Mouse (Mus musculus): ENCODE measurements around the gene C1qa.
A peak's percentile ranks its signal among the peaks of the same experiment; 100 is the strongest.

The C1qa gene

DNA sequence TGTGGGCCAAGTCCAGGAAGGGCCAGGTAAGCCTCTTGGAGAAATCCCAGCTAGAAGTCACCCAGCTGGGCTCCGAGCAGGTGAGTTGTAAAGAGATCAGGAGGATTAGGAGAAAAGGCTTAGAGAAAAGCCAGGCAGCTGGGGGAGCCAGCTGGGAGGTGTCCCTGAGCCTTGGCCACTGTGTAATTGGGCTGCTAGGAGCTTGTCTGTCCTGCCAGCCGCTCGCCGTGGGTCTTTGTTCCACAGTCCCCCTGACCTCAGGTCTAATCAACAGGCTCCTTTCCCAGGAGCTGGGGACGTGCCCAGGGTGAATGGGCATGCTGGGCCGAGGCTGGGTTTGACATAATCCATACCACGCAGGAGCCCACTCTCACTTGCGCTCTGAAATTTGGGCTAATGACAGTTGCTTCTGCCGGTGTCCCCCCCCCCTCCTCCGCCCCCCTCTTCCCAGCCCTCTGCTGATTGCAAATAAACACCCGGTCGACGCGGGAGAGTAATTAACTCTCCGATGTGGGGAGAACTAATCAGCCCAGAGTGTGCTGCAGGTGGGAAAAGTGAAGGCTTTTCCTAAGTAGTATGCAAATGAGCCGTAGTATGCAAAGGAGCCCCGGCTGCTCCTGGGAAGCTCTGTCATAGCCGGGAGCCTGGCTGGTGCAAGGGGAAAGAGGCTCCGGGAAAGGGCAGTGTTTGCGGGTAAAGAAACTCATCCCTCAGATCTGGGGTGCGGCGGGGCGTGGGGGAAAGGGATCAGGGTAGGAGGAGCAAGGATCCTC lies 6.3 kb upstream of the C1qa start:
- DNase-seq (ENCODE audit: low read depth, low spot score), result no peak

DNA sequence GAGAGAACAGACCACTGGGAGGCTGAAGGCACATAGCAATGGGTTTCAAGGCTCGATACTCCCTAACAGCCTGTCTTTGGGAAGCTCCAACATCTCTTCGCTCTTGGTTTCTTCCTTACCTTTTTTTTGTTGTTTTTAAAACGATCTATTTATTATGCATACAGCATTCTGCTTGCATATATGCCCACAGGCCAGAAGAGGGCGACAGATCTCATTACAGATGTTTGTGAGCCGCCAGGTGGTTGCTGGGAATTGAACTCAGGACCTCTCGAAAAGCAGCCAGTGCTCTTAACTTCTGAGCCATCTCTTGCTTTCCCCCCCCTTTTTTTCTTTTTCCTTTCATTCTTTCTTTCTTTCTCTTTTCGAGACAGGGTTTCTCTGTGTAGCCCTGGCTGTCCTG lies 551 bp upstream of the C1qa start:
- DNase-seq (ENCODE audit: low read depth, low spot score), result no peak

DNA sequence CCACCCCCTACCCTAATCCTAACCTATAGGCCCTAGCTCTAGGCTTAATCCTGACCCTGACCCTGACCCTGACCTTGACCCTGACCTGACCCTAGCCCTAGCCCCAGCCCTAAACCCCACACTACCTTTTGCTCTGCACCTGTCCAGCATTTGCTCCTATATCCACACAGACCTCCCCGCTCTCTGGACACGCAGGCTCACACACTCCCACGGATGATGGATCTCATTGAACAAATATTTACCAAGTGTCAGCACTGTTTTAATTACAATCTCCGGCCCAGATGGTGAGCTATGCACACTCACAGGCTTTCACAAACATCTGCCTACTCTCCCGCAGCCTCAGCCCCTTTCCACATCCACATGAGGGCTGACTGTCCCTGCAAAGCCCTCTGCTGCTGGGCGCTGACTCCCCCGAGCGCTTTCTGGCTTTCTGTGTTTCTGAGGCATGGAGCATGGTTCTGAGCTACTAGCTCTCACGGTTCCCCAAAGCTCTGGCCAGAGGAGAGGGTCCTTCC lies 462 bp downstream of the C1qa start:
- DNase-seq (ENCODE audit: low read depth, low spot score), result no peak

DNA sequence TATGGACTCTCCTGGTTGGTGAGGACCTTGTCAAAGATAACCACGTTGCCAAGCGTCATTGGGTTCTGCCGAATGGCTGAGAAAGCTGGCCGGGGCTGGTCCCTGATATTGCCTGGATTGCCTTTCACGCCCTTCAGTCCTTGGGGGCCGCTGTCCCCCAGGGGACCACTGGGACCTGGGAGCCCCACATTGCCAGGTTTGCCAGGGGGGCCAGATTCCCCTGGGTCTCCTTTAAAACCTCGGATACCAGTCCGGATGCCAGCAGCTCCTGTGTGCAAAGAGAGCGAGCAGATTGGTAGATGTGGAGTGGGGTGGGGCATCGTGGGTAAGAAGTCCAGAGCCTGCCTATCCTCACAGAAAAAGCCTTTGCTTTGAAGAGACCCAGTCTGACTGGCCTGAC lies 2.1 kb downstream of the C1qa start:
- no peak for DNase-seq (ENCODE audit: low read depth, low spot score)

DNA sequence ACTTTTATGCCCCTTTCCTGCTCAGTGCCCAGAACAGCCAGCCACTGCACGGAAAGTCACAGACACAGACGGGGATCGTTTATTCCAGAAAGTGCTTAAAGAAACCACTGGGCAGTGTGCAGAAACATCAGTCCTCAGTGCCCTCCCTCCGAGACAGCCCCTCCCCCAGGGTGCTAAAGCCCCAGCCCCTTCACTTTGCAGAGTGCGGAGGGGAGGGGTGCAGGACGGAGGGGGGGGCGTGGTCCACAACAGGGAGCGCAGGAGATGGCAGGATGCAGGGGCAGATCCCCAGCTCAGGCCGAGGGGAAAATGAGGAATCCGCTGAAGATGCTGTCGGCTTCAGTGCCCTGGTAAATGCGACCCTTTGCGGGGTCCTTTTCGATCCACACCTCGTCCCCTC lies 2.7 kb downstream of the C1qa start:
- no peak for DNase-seq (ENCODE audit: low read depth, low spot score)

DNA sequence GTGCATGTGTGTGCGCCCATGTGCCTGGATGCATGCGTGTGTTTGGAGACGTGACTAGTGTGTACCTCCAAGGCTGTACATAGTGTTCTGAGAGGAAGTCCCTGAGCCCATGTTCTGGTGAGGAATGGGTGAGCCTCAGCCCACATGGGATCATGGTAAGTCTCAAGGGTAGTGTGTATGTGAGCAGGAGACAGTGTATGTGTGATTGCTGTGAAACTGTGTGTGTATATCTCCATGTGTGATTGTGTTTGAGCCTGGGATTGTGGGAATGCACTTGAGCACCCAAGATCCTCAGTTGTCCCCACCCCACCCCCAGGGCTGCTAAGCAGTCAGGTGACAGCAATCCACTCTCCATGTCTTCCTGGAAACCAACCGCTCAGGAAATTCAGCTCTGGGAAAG lies 3.8 kb downstream of the C1qa start:
- no peak for DNase-seq (ENCODE audit: low read depth, low spot score)

DNA sequence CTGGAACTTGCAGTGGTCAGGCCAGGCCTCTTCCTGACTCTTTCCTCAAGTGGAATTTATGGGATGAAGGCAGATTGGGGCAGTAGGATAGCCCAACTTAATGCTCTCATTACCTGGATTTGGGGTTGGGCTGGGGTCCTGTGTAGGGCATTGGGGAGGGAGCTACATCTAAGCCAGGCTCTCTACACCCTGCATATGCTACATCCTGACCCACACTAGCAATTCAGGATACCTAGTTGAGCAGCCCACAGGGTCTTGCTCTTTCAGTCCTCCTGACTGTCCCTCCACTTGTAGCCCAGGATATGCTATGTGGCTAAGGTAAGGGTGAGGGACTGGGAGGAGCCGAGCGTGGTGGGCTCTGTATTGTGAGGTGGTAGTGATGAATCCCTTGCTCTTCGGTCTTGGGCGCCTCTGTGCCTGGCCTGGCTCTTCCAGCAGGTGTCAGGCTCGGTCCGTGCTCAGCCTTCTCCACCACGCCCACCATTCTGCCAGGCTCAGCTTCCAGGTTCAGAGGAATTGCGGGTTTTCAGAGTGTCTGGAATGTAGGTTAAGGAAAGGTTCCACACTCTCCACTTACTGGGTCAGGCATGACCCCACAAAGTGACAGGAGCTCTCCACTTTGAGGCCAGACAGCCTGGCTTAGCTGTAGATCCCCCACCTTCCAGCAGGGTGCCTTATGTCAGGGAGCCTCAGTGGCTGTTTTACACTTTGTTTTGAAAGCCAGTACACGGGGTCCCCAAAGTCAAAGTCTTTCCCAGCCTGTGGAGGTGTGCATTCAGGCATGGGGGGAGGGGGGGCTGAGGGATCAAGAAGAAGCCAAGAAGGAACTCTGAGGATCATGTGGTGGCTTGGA lies 4.7 kb downstream of the C1qa start:
- no peak for DNase-seq (ENCODE audit: low read depth, low spot score)

DNA sequence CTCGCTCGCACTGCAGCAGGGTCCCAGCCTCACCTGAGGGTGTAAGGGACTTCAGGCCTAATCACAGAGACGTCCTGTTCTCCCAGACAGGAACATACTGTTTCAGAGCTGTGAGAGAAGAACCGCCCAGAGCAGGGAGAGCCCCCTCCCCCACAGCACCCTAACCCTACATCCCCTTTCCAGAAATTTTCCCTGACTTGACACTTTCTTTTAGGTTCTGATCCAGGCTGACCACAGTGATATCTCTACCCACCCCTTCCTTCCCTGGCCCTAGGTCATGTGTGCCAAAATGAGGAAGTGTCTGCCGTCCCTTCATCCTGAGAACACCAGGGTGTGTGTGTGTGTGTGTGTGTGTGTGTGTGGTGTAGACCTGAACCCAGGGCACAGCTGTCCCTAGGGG lies 5.8 kb downstream of the C1qa start, which contains the start of gene C1qc:
C1qc (minus strand) TSS at position 255 of the 400 bp plus-strand sequence.
- no peak for DNase-seq (ENCODE audit: low read depth, low spot score)

DNA sequence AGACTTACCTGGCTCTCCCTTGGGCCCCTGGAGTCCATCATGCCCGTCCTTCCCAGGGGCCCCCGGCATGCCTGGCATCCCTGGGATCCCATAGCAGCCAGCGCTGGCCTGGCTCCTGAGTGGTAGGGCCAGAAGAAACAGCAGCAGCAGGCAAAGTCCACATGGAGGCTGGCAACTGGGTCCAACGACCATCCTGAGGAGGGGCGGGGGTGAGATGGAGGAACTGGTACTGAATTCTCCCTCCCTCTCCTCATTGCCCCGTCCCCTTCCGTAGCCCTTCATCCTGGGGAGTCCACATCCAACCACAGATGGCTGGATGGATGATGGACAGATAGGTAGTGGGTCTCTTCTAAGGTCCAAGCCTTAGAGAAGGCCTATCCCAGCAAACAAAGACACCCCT lies 6.2 kb downstream of the C1qa start:
- DNase-seq (ENCODE audit: low read depth, low spot score), result no peak

DNA sequence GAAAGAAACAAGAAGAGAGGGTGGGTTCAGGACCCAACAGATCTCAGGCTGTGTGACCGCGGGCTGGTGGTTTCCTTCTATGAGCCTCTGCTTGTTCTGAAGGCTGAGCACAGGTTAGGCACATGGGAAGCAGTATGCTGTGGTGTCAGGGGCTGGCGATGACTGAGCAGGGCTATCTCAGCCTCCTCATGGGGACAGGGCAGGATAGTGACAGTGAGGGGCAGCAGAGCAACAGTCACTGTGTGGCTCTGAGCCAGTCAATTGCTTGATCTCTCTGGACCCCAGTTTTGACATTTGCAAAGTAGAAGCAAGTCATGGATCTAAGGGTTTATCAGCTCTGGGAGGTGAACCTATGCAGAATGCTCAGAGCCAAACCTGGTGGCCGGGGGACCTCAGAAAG lies 7.5 kb downstream of the C1qa start:
- DNase-seq (ENCODE audit: low read depth, low spot score), result no peak

DNA sequence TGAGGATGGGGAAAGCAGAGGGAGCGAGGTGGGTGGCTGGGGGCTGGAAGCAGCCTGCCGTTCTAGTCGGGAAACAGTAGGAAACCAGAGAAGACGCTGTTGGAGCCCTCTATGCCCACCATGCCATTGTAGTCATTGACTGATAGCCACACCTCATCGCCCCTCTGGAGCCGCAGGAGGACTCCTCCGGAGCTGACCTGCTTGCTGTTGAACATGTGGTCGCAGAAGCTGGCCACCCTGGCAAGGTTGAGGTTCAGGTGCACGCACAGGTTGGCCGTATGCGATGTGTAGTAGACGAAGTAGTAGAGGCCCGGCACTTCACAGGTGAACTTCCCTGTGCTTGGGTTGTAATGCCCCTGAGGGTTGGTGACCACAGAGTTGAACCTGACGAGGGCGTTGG lies 8.6 kb downstream of the C1qa start:
- no peak for DNase-seq (ENCODE audit: low read depth, low spot score)

DNA sequence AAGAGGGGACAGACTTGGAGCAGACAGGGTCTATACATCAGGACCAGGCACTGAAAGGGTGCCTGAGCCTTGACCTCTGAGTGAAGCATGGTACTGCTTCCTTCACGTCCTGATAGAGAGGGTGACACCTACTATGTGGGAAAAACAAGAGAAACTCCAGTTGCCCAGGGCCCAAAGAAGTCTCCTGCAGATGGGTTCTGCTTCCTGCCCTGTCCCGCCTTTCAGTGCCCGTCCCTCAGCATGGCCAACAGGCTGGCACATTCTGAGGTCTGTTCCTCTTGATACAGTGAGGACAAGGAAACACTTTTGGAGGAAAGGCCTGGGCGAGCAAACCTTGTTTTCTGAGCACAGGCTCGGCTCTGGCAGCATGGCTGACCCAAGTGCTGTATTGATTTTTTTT lies 10.9 kb downstream of the C1qa start:
- no peak for DNase-seq (ENCODE audit: low read depth, low spot score)

DNA sequence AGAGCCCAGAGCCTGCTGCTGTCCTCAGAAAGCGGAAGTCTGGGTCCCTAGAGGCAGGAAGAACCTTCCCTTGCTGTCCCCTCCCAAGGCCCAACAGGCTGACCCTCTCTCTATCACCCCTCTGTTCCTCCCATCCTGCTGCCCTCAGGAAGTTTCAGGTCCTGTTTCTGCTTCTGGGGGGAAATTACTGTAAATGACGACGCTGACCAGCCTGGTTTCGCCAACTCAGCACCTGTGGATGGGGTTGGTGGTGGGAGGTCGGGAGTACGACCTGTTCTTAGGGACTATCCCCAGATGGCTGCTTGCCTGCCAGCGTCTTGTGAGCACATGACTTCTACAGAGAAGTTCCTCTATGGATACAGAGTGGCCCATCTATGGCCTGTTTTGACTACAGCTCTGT lies 12.5 kb downstream of the C1qa start, which contains the start of gene C1qb:
C1qb (minus strand) TSS at position 87 of the 400 bp plus-strand sequence.
- no peak for DNase-seq (ENCODE audit: low read depth, low spot score)

DNA sequence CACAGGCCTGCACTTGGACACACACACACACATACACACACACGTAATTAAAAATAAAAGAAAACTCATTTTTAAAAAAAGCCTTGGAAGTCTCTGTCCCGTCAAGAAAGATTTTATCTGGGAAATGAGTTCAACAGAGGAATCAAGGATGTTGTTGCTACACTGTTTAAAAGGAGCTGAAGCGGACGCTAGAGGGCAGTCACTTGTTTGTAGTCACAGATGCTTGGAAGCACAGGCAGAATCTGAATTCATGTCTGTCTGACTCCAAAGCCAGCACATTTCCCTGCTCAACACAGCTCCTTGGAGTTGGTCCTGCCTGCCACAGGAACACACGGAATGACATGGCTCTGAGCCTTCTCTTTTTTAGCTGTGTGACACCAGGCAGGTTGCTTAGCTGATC lies 20.0 kb downstream of the C1qa start:
- DNase-seq (ENCODE audit: low read depth, low spot score), result no peak

DNA sequence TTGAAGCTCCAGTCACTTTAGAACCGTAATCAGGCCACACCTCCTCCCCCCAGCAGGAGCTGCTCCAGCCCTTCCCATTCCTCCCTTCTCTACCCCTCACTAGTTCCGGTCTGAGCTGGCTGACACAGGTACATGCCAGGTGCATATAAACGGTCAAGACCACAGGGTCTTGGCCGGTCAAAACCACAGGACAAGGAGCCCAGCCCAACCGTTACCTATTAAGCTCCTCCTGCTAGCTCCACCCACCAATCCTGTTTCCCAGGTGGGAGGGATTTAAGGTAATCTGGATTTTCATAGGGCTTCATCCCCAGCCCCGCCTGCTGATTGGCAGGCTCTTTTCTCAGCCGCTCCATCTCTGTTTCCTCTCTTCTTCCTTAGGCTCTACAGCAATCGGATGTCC lies 20.4 kb downstream of the C1qa start:
- peak; percentile 80 for DNase-seq (ENCODE audit: low read depth, low spot score)

DNA sequence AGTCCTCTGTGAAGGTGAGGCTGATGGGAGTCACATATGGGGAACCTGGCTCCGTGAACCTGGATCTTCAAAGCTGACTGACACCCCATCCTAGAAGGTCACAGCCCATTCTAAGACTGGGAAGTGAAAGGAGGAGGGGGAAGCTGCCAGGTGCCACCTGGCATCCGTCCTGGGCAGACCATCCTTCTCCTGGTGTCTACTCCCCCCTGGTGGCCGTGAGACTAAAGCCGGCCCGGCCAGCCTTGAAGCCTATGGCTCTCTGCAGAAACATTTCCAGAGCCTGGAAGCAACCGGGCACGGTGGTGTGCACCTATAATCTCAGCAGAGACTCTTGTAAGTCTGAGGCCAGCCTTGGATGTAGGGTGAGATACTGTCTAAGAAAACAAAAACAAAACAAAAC lies 21.6 kb downstream of the C1qa start:
- DNase-seq (ENCODE audit: low read depth, low spot score), result no peak

DNA sequence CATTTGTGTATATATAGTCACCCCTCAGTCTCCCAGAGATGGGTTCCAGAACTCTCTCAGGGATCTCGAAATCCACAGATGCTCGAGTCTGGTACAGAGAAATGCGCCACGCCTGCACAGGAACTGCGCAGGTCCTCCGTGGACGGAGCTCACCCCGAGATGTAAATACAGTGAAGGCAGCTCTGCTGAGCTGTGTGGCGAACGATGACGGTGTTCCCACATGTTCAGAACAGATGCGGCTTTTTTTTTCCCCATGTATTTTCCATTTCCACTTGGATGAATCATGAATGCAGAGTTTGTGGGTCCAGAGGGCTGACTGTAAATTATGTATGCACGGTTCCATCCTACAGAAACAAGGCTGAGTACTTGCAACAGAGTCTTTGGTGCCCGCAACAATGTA lies 23.6 kb downstream of the C1qa start:
- DNase-seq (ENCODE audit: low read depth, low spot score), result no peak

DNA sequence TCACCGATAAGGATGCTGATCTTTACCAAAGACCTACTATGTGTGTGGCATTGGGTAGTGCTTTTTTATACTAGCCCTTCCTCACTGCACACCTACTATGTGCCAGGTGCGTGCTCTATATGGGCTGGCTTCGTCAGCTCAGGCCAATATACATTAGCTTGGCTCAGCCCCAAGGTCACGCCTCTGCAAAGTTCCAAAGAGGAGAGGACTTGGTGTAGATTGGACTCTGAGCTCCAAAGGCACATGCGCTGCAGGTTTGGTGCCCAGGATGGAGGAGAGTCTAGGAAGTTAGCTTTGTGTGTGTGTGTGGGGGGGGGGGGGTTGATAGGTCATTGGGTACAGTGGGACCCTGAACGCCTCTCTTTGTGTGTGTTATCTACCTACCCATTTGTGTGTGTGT lies 30.2 kb downstream of the C1qa start:
- DNase-seq (ENCODE audit: low read depth, low spot score), result no peak

DNA sequence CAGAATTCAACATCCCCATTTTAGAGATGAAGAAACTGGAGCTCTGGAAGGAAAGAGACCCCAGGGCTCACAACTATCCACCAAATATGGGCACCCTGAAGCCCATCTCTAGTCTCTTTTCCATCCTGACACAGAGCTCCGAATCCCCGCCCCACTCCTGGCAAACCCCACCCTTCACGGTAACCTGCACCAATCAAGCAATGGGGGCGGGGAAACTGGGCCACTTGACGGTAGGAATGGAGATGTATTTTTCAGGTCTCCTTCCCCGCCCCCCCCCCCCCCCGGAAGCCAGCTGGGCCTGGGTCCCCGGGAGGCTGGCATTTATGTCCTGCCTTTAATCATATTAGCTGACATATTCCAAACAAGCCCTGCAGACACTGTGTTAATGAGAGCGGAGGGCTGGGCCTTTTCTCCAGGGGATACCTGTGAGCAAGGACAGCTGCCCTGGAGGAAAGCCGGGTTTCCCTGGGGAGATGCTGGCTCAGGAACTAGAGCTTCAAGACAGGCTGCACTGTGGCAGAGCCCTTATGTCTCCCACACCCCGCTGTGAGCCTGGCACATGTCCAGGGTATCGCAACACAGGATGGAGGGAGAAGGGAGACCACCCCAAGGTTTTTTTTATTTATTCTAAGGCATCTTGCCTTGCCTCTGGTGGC lies 30.8 kb downstream of the C1qa start:
- DNase-seq (ENCODE audit: low read depth, low spot score), result no peak

DNA sequence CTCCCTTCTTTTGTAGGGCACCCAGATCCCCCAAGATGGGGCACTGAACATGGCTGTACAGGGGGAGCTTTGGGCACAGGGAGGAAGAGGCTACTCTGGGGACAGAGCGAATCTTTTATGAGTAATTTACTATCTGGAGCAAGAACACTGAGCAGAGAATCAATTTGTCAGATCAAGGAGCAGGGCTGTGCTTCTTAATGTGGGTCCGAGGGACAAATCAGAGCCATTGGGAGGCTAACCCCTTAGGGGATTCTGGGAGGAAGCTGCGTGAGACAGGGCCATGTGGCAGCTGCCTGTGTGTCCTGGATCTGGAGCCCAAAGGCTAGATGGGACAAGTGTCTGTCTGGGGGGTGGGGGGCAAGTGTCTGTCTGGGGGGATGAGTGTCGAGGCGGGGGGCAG lies 33.1 kb downstream of the C1qa start:
- no peak for DNase-seq (ENCODE audit: low read depth, low spot score)

DNA sequence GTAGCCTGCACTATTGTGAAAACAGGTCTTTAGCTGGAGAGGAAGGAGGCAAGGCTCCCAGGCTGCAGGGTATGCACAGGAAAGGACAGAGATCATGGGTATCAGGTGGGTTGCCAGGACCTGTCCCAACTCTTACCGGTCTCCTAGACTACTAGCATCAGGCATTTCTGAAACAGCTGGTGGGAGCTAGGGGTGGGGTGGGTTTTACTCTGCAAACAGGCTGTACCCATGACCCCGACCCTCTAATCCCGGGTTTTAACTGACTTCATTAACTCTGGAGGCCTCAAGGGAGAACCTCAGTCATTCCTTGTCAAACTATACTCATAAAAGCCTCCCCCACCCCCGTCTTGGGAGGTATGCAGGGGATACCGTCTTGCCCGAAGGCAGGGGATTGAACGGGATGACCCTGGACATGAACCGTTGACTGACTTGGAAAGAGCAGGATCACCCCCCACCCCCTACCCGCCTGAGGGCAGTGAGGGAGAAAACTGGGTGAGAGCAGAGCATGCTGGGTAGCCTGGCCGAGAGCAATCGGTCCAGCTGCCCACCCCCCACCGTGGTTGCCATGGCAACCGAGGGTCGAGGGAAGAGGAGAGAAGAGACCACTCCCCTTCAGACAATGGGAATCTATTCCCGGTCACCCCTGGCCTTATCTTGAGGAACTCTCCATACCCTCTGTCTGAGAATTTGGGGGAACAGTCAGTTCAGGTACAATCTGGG lies 33.7 kb downstream of the C1qa start:
- DNase-seq (ENCODE audit: low read depth, low spot score), result no peak

DNA sequence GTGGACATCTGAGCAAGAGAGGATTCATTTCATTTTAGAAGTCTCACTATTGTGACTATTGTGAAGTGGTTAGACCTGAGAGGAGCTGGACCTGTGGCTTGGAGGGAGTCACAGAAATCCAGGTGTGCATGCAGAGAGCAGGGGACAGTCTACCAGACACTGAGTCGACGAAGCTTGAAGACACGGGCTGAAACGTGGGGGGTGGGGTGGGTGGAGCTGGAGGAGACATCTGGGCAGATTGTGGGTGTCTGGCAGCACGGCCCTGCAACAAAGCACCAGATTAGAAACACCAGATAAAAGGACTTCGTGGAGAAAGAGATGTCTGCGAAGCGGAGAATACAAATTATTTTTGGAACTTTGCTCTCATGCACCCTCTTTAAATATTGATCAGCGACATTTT lies 35.1 kb downstream of the C1qa start:
- DNase-seq (ENCODE audit: low read depth, low spot score), result no peak

All from WW6 (cell line).